Mouse (Mus musculus): ENCODE measurements around the gene Pdzd2.

GRCm38 (mm10) chr15:12431188-12431587, 308.5 kb downstream of the Pdzd2 start:
- no peak for TF ChIP-seq POLR2A (IDR thresholded peaks at IDR 0.05; ENCODE audit: borderline replicate concordance, control insufficient read depth, low read depth, low read length)
- no peak for TF ChIP-seq CTCF (IDR thresholded peaks at IDR 0.05; ENCODE audit: control insufficient read depth, insufficient read depth, low read length)

Data from bone marrow, adult 2 months (tissue).